Mouse (Mus musculus) adrenal gland, postnatal 4 days (tissue): ENCODE measurements around the gene Tspan31. TPM values are rescaled to one million over a fixed set of nuclear protein-coding genes. Genes with fewer than 3 reads are reported as not detected.

Experiments
- DNase-seq, 2 experiments: peaks; one replicate each; pipeline ENCODE4 v3.0.0; 2021 to 2022; ENCODE audit warnings: low spot score in 2 of 2, mixed read lengths in 2 of 2
- total RNA-seq, 2 experiments: library from RNA; stranded (reverse); gene quantifications; 2 replicates each; pipeline ENCODE4 v1.2.3; 2021

Tspan31 gene
- total RNA-seq, 2 experiments from 2014 or later: 87.6 to 96.4 TPM

DNA sequence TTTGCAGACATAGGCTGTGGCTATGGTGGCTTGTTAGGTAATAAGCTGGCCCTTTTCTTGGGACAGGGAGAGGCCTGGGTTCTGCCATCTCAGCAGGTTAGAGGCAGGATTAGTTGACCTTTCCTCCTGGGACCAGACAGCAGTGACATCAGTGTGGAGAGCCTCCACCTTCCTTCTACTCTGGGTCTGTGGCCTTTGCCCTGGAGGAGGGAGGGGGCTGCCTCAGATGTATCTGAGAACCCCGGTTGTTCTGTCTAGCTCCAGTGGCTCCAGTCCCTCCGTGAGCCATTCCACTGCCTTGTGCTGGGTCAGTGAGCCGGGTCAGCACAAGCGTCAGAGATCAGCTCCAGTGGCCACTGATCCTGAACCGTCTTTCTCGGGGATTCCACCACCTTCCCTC, 26.9 kb downstream of the Tspan31 start:
- no peak for DNase-seq

DNA sequence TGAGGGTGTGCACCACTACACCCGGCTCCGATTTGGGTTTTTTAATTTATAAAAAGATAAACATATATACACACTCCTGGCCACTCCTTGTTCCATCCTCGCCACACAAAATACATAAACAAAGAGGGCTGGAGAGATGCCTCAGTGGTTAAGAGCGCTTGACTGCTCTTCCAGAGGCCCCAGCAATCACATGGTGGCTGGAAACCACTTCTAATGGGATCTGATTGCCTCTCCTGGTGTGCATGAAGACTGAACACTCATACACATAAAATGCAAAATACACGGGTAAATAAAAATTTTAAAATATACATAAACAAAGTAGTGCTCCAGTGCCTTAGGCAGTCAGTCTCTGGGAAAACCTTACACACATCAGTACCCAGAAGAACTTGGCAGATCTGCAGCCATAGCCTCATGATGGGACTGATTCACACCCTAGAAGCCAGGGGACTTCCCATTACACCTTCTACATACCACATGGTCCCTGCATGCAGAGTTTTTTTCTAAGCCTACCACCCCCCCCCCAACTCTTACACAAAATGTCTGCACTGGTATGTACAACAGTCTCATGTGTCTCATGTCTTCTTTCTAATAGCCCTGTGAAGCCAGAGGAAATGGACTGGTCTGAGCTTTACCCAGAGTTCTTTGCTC, 27.5 kb downstream of the Tspan31 start:
- no peak for DNase-seq

DNA sequence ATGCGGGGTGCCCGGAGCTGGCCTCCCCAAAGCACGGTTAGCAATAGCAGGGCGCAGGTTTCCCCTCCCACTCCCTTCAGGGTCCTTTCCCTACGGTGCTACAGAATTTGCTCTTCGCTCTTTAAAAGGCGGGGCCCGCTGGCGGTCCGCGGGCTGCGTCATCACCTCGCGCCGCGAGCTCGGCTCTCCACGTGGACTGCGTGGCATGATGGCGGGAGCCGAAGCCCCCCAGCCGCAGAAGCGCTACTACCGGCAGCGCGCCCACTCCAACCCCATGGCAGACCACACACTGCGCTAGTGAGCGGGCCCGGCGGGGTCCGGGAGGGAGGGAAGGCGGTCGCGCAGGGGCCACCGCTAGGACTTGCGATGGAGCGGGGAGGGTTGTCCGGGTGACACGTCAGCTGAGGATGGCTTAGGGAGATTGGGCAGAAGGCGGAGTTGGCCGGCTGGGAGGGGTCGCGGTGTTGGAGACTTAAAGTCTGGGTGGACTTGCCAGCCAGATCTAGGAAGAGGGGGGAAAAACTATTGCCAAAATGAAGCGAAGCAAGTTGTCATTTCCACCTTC, 28.2 kb downstream of the Tspan31 start:
- peak; percentile 72 to 81 for DNase-seq

DNA sequence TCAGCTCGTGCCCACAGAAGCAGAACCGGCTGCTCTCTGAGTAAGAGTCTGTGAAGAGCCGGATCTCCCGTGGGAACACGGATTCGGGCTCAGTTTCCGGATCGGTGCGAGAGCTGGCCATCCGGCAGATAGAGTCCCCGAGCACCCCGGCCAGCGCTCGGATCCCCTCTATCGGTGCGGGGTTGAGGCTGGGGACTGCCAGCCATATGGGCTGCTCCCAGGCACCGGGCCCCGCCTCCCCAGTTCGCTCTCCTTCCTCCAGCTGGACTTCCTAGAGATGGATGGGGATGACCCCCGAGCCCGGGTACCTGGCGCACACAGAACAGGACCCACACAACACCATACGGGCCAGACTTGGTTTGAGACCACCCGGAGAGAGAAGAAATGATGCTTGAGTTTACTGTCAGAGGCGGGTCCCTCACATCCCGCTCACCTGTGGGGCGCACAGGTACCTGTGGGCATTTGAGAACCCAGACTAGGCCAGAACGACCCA, 28.7 kb downstream of the Tspan31 start, which contains the start of the genes Mettl1 and Eef1akmt3:
Gene Mettl1 (plus strand): TSS at position 141 of the 493 bp plus-strand sequence.
Gene Eef1akmt3 (minus strand): TSS at position 240 of the 493 bp plus-strand sequence.
- no peak for DNase-seq

DNA sequence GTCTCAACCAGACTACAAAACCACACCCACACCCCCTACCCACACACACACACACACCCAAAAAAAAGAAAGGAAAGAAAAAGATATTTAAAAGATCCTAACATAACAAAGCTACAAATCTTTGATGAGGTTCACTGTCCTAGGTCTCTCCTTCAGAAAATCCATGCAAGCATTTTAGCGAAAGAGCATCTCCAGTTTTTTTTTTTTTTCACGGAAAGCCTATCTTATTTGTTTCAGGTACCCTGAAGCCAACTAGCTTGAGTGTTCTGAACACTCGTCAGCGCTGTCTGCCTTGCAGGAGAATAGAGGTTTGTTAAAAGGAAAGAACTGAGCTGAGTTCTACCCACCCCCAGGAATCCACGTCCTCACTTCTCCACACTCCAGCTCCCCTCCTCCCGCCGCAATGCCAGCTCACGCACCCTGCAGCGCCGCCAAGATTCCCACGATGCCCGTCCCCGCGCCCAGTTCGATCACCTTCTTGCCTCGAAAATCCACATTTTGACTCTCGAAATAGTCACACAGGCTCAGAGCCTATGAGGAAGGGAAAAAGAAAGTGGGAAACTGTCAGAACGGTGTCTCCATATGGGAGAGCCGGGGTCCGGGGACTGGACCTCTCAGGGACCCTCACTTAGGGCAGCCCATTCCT, 29.4 kb downstream of the Tspan31 start:
- DNase-seq: no peak

DNA sequence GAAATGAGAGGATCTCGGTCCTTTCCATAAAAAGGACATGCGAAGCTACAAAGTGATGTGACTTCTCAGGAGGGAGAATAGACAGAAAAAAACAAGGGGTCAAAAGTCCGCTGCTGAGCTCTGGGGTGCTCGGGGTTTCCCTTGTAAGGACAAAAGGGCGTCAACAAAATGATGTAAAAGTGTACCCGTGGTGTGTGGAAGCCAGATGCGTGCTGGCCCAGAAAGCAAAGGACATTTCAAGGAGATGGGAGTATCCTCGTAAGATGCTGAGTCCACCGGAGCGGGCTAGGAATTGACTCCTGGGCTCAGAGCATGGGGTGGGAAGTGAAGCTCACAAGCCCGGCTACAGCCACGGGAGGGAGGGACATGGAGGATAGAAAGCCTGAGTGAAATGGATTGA, 32.4 kb downstream of the Tspan31 start:
- DNase-seq: no peak

DNA sequence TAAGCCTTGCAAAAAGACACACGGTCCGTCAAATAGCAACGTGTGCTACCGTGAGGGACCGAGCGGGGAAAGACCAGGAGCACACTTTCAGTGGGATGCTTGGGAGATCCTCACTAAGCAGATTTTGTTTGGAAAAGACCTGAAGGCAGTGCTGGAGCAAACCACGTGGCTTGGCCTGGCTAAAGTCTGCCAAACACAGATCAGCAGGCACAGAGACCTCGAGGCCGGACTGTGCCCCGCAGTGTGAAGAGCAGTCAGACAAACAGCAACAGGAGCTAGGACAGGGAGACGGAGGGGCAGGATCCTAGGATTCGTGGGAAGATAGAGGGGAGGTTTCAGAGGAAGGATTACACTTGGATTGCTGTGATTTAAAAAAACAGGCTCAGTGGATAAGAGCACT, 33.8 kb downstream of the Tspan31 start:
- DNase-seq: no peak

DNA sequence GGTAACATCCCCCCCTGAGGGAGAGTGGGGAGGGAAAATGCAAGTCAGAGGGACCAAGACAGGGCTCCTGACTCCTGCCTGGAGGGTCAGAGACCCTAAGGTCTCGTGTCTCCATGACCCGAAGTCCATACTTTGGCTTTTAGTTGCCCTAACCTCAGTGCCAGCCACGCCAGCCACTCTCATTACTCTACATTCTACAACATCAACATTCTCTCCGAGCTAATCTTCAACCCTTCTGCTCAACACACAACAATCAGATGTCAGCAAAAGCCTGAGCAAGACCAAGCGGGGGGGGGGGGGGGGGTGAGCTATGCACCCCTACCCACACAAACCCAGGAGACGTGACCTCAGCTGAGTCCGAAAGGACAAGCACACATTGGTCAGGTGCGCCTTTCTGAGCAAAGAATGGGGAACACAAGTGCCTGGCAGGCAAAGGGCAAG, 36.7 kb downstream of the Tspan31 start:
- DNase-seq: no peak

DNA sequence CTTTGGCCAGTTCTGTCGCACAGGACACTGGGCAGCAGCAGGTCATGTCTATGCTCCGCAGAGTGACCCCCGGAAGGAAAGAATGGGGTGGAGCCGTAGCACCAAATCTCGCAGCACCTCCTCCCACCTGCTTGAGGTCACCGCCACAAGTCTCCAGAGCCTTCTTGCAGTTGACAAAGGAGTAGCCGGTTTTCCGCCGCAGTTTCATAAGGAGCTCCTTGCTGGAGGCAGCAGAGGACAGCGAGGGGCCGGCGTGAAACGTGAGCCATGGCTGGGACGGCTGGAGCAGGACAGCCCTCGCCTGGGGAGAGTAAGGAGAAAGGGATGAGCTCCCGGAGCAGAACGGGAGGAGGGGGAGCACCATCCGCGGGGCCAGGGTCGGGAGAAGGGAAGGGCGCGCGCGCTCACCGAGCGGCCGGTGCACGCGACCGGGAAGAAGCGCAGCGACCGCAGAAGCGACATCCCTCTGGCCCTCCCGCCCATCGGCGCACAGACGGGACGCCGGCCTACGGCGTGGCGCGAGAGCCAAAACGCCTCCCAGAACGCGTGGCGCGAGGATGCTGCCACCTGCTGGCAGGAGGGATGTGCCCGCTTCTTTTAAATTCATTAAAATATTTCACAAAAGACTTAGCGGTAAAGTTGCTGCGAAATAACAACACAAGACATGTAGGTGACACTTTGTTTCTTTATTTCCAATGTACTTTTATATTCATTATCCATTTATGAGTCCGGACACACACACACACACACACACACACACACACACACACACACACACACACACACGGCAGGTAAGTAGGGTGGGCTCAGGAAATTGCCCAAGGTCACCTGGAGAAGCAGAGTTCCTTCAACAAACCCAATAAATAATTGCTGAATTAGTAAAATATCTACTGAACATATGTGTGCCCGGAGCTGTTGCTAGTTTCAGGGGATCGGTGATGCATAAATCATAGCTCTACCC, 39.4 kb downstream of the Tspan31 start, which contains the start of gene Tsfm:
Gene Tsfm (minus strand): TSS at position 505 of the 961 bp plus-strand sequence.
- peak; percentile 87 to 95 for DNase-seq

DNA sequence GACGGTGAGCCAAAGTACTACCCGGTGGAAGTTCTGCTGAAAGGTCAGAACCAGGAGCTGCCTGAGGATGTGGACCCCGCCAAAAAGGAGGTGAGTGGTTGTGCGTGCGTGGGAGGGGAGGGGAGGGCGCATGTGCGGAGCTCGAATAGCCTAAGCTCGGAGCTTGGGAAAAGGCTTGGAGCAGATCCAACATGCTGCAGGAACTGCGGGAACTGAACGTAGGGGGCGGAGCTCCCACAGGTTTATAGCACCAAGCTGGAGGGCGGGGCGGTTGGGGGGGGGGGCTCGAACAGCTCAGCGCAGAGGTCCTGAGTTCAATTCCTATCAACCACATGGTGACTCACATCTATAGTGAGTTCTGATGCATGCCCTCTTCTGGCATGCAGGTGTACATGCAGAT, 51.6 kb downstream of the Tspan31 start:
- no peak for DNase-seq

Other genes with a start within 250 kb of the Tspan31 start
- 10 to 100 TPM; 11.1 to 11.6 TPM for gene Atp23, start 168.9 kb downstream of the Tspan31 start, total RNA-seq
- gene Ctdsp2, start 91.5 kb downstream of the Tspan31 start, total RNA-seq: 100 to 1,000 TPM; 244 to 246 TPM
- under 1 TPM; 0.67 to 0.90 TPM for gene Avil, start 69.6 kb downstream of the Tspan31 start, total RNA-seq
- gene Tsfm, start 39.4 kb downstream of the Tspan31 start, total RNA-seq: 10 to 100 TPM; 67.0 to 70.6 TPM
- gene Mettl1, start 28.9 kb downstream of the Tspan31 start, total RNA-seq: 10 to 100 TPM; 20.5 to 23.2 TPM
- gene Eef1akmt3, start 28.8 kb downstream of the Tspan31 start, total RNA-seq: under 1 TPM; 0.40 to 0.53 TPM
- gene Cyp27b1, start 22.0 kb downstream of the Tspan31 start, total RNA-seq: 1 to 10 TPM; 1.1 to 1.2 TPM
- gene March9, start 10.1 kb downstream of the Tspan31 start, total RNA-seq: 10 to 100 TPM; 11.3 to 12.1 TPM
- 100 to 1,000 TPM; 444 to 449 TPM for gene Cdk4, start 6.7 kb downstream of the Tspan31 start, total RNA-seq
- gene Agap2, start 5.0 kb upstream of the Tspan31 start, total RNA-seq: 1 to 10 TPM; 3.6 to 4.1 TPM
- 100 to 1,000 TPM; 109 to 112 TPM for gene Os9, start 50.9 kb upstream of the Tspan31 start, total RNA-seq
- 10 to 100 TPM; 10.6 to 11.7 TPM for gene B4galnt1, start 95.0 kb upstream of the Tspan31 start, total RNA-seq
- gene Slc26a10, start 110.4 kb upstream of the Tspan31 start, total RNA-seq: 1 to 10 TPM; 1.6 to 3.0 TPM
- 10 to 100 TPM; 34.7 to 45.3 TPM for gene Arhgef25, start 119.8 kb upstream of the Tspan31 start, total RNA-seq
- gene Dtx3, start 125.5 kb upstream of the Tspan31 start, total RNA-seq: 100 to 1,000 TPM; 111 to 126 TPM
- gene Pip4k2c, start 141.3 kb upstream of the Tspan31 start, total RNA-seq: 10 to 100 TPM; 37.5 to 39.8 TPM
- 10 to 100 TPM; 23.5 to 28.4 TPM for gene Kif5a, start 193.1 kb upstream of the Tspan31 start, total RNA-seq
- gene Dctn2, start 196.1 kb upstream of the Tspan31 start, total RNA-seq: 100 to 1,000 TPM; 191 to 198 TPM
- gene Mbd6, start 218.8 kb upstream of the Tspan31 start, total RNA-seq: 10 to 100 TPM; 89.7 to 92.6 TPM
- 10 to 100 TPM; 85.5 to 89.5 TPM for gene Mars, start 241.5 kb upstream of the Tspan31 start, total RNA-seq